Mouse (Mus musculus) stomach, postnatal 0 days (tissue): ENCODE results near the gene Ptpn11.

Source experiments
- CTCF ChIP-seq: IDR thresholded peaks from 2 replicates; pipeline ENCODE4 v1.5.1; 2016; ENCODE audit warnings: antibody characterized with exemption, low read depth, mild to moderate bottlenecking, moderate library complexity
- EP300 ChIP-seq: optimal IDR thresholded peaks from 2 replicates; pipeline ENCODE3; 2016; ENCODE audit warnings: antibody characterized with exemption

GRCm38 (mm10) chr5:121097970-121098369 is 93.2 kb downstream of the Ptpn11 start:
- TF ChIP-seq CTCF, result no peak
- TF ChIP-seq EP300, result no peak
